ENCODE assay signal across 7 mouse cellular contexts in genomic region chr17:25273706-25274501, GRCm38 (mm10). TPM values are rescaled to one million over a fixed set of nuclear protein-coding genes. Genes with fewer than 3 reads are reported as not detected.
DNase-seq lines count a peak whose midpoint lies in the region; ATAC-seq and TF ChIP-seq lines count a peak whose summit lies in the region.

No protein-coding gene starts in this region.

- no peaks in the 10 kb centered on the region for H3K27me3 ChIP-seq in embryonic facial prominence, embryonic 12.5 days
- H3K27me3 ChIP-seq in limb, embryonic 12.5 days, result no peaks in the 10 kb centered on the region
- H3K27me3 ChIP-seq in midbrain, embryonic 15.5 days (replicated peaks), result no peaks in the 10 kb centered on the region
- H3K27me3 ChIP-seq in spleen, adult 2 months (ENCODE audit: control insufficient read depth, insufficient read depth, low read length), result no peaks in the 10 kb centered on the region

- 1% methylated on average over 45 of the region's 45 CpGs for WGBS in embryonic facial prominence, embryonic 12.5 days
- WGBS in limb, embryonic 12.5 days, result under 1% methylated on average over 45 of the region's 45 CpGs
- WGBS in midbrain, embryonic 15.5 days, result under 1% methylated on average over 45 of the region's 45 CpGs
- WGBS in spleen, adult 2 months, result 1% methylated on average over 44 of the region's 45 CpGs

- peak overlapping the region; percentile 94 for H3K4me3 ChIP-seq in embryonic facial prominence, embryonic 12.5 days
- peak overlapping the region; percentile 97 for H3K4me3 ChIP-seq in limb, embryonic 12.5 days (replicated peaks)
- H3K4me3 ChIP-seq in midbrain, embryonic 15.5 days, result peak overlapping the region; percentile 97
- H3K4me3 ChIP-seq in spleen, adult 2 months (ENCODE audit: extremely low read depth, insufficient read depth, insufficient read length), result peak overlapping the region; percentile 75

- peak overlapping the region; percentile 42 for H3K4me2 ChIP-seq in embryonic facial prominence, embryonic 12.5 days (replicated peaks)
- H3K4me2 ChIP-seq in limb, embryonic 12.5 days, result peak overlapping the region; percentile 97
- H3K4me2 ChIP-seq in midbrain, embryonic 15.5 days, result peak overlapping the region; percentile 79

- H3K4me1 ChIP-seq in embryonic facial prominence, embryonic 12.5 days, result peaks cover 24% of the 10 kb centered on the region
- peaks cover 28% of the 10 kb centered on the region for H3K4me1 ChIP-seq in limb, embryonic 12.5 days (replicated peaks)
- H3K4me1 ChIP-seq in midbrain, embryonic 15.5 days, result peaks cover 37% of the 10 kb centered on the region
- H3K4me1 ChIP-seq in spleen, adult 2 months (ENCODE audit: control insufficient read depth, insufficient read depth, insufficient read length), result peaks cover 13% of the 10 kb centered on the region; the same call in 1 of the 2 replicates

- peak overlapping the region; percentile 98 for H3K27ac ChIP-seq in embryonic facial prominence, embryonic 12.5 days
- H3K27ac ChIP-seq in limb, embryonic 12.5 days, result peak overlapping the region; percentile 99
- peak overlapping the region; percentile 98 for H3K27ac ChIP-seq in midbrain, embryonic 15.5 days
- H3K27ac ChIP-seq in spleen, adult 2 months (ENCODE audit: insufficient read depth, low read length), result peak overlapping the region; percentile 99

- no peaks in the 10 kb centered on the region for H3K9me3 ChIP-seq in embryonic facial prominence, embryonic 12.5 days
- no peaks in the 10 kb centered on the region for H3K9me3 ChIP-seq in limb, embryonic 12.5 days
- H3K9me3 ChIP-seq in midbrain, embryonic 15.5 days, result no peaks in the 10 kb centered on the region

- TF ChIP-seq POLR2A in spleen, adult 2 months (IDR thresholded peaks at IDR 0.05; ENCODE audit: low read depth, low read length), result peak; percentile 35

- peak; percentile 87 for DNase-seq in adrenal gland, postnatal 25 days
- DNase-seq in heart, adult 11 months, result peak; percentile 100
- DNase-seq in kidney, adult 18-20 months, result peak; percentile 100
- peak; percentile 85 to 99 for DNase-seq in spleen, adult 2 months (ENCODE audit: low read depth in 1 of 2, low spot score in 2 of 2)

- TF ChIP-seq CTCF in spleen, adult 2 months (IDR thresholded peaks at IDR 0.05; ENCODE audit: extremely low read depth, insufficient read depth, insufficient read length, insufficient replicate concordance), result peak; percentile 67; the same call in 1 of the 2 replicates

- ATAC-seq in embryonic facial prominence, embryonic 12.5 days (ENCODE audit: insufficient number of reproducible peaks, insufficient read depth, low FRiP score, low TSS enrichment), result peak; percentile 80
- peak; percentile 84 for ATAC-seq in limb, embryonic 12.5 days (ENCODE audit: insufficient number of reproducible peaks, insufficient read depth, low FRiP score, low TSS enrichment, low read depth)
- peak; percentile 88 for ATAC-seq in midbrain, embryonic 15.5 days (replicated peaks)

- peaks cover 15% of the 10 kb centered on the region for H3K36me3 ChIP-seq in embryonic facial prominence, embryonic 12.5 days
- H3K36me3 ChIP-seq in limb, embryonic 12.5 days, result peaks cover 21% of the 10 kb centered on the region
- H3K36me3 ChIP-seq in midbrain, embryonic 15.5 days (replicated peaks), result peaks cover 1% of the 10 kb centered on the region; the same call in 1 of the 2 replicates
- H3K36me3 ChIP-seq in spleen, adult 2 months (ENCODE audit: control insufficient read depth, insufficient read depth, low read length), result peaks cover 1% of the 10 kb centered on the region

- H3K9ac ChIP-seq in embryonic facial prominence, embryonic 12.5 days, result peak overlapping the region; percentile 100
- H3K9ac ChIP-seq in limb, embryonic 12.5 days (replicated peaks), result peak overlapping the region; percentile 98
- peak overlapping the region; percentile 97 for H3K9ac ChIP-seq in midbrain, embryonic 15.5 days

RNA-seq across cellular contexts. Expression of gene Ube2i, which starts 0.5 kb away (rescaled TPM):
- 234 and 263 TPM in 2 replicates for total RNA-seq in adrenal gland, postnatal 25 days (2021)
- 782 and 798 TPM in 2 replicates for polyA plus RNA-seq in embryonic facial prominence, embryonic 12.5 days (2016; fragmentation: Nextera tagmentation; extraction: Ambion mirVana)
- polyA plus RNA-seq in limb, embryonic 12.5 days (2016; fragmentation: Nextera tagmentation; extraction: Ambion mirVana), result 811 and 887 TPM in 2 replicates
- 503 and 512 TPM in 2 replicates for polyA plus RNA-seq in midbrain, embryonic 15.5 days (2015; fragmentation: Nextera tagmentation; extraction: Ambion mirVana)
- polyA plus RNA-seq in spleen, adult 2 months (2012; rRNA removed), result 95.2 and 102 TPM in 2 replicates

RNA-seq across cellular contexts. Expression of gene Baiap3, which starts 17.7 kb away (rescaled TPM):
- total RNA-seq in adrenal gland, postnatal 25 days (2021), result 6.8 and 15.0 TPM in 2 replicates
- 1.5 and 1.9 TPM in 2 replicates for polyA plus RNA-seq in embryonic facial prominence, embryonic 12.5 days (2016; fragmentation: Nextera tagmentation; extraction: Ambion mirVana)
- polyA plus RNA-seq in limb, embryonic 12.5 days (2016; fragmentation: Nextera tagmentation; extraction: Ambion mirVana), result 1.6 and 2.5 TPM in 2 replicates
- polyA plus RNA-seq in midbrain, embryonic 15.5 days (2015; fragmentation: Nextera tagmentation; extraction: Ambion mirVana), result 26.8 and 30.3 TPM in 2 replicates
- polyA plus RNA-seq in spleen, adult 2 months (2012; rRNA removed), result 23.1 and 23.8 TPM in 2 replicates

RNA-seq across cellular contexts. Expression of gene Prss34, which starts 24.3 kb away (rescaled TPM):
- total RNA-seq in adrenal gland, postnatal 25 days (2021), result 0.27 TPM in 1 of 2 replicates, not detected in the other
- polyA plus RNA-seq in embryonic facial prominence, embryonic 12.5 days (2016; fragmentation: Nextera tagmentation; extraction: Ambion mirVana), result not detected in 2 replicates
- not detected in 2 replicates for polyA plus RNA-seq in limb, embryonic 12.5 days (2016; fragmentation: Nextera tagmentation; extraction: Ambion mirVana)
- 0.23 TPM in 1 of 2 replicates, not detected in the other for polyA plus RNA-seq in midbrain, embryonic 15.5 days (2015; fragmentation: Nextera tagmentation; extraction: Ambion mirVana)
- 2.5 and 2.7 TPM in 2 replicates for polyA plus RNA-seq in spleen, adult 2 months (2012; rRNA removed)

RNA-seq across cellular contexts. Expression of gene Tsr3, which starts 33.9 kb away (rescaled TPM):
- 25.0 and 28.4 TPM in 2 replicates for total RNA-seq in adrenal gland, postnatal 25 days (2021)
- polyA plus RNA-seq in embryonic facial prominence, embryonic 12.5 days (2016; fragmentation: Nextera tagmentation; extraction: Ambion mirVana), result 63.7 and 65.8 TPM in 2 replicates
- 63.8 and 66.4 TPM in 2 replicates for polyA plus RNA-seq in limb, embryonic 12.5 days (2016; fragmentation: Nextera tagmentation; extraction: Ambion mirVana)
- polyA plus RNA-seq in midbrain, embryonic 15.5 days (2015; fragmentation: Nextera tagmentation; extraction: Ambion mirVana), result 62.7 and 62.9 TPM in 2 replicates
- 13.1 and 15.7 TPM in 2 replicates for polyA plus RNA-seq in spleen, adult 2 months (2012; rRNA removed)

RNA-seq across cellular contexts. Expression of gene Gnptg, which starts 34.0 kb away (rescaled TPM):
- 42.4 and 50.1 TPM in 2 replicates for total RNA-seq in adrenal gland, postnatal 25 days (2021)
- 34.1 and 34.9 TPM in 2 replicates for polyA plus RNA-seq in embryonic facial prominence, embryonic 12.5 days (2016; fragmentation: Nextera tagmentation; extraction: Ambion mirVana)
- 30.4 and 34.0 TPM in 2 replicates for polyA plus RNA-seq in limb, embryonic 12.5 days (2016; fragmentation: Nextera tagmentation; extraction: Ambion mirVana)
- polyA plus RNA-seq in midbrain, embryonic 15.5 days (2015; fragmentation: Nextera tagmentation; extraction: Ambion mirVana), result 96.0 and 108 TPM in 2 replicates
- 22.4 and 25.6 TPM in 2 replicates for polyA plus RNA-seq in spleen, adult 2 months (2012; rRNA removed)

Comparison
In these comparisons a context has a peak if more than half of its experiments do, and no peak if none do; other contexts are left out.
1. Peak in every context shown above with its lines: DNase-seq, ATAC-seq, H3K4me3 ChIP-seq and H3K27ac ChIP-seq.
2. H3K4me2 ChIP-seq: peak in every context shown above with its lines; median percentile 97 in limb, embryonic 12.5 days; 79 in midbrain, embryonic 15.5 days; 42 in embryonic facial prominence, embryonic 12.5 days.